Mouse (Mus musculus) liver, postnatal 0 days (tissue): ENCODE data around the gene Pth2.

Experiments
- CTCF ChIP-seq: sonication (generic); IDR thresholded peaks from 2 replicates; pipeline ENCODE4 v1.5.1; 2016; ENCODE audit warnings: antibody characterized with exemption, low read depth
- EP300 ChIP-seq: IDR thresholded peaks from 2 replicates; pipeline ENCODE4 v1.6.1; 2016; ENCODE audit warnings: antibody characterized with exemption, low read depth, mild to moderate bottlenecking

- TF ChIP-seq EP300, result no peak
- TF ChIP-seq CTCF, result no peak
Measured at GRCm38 (mm10) chr7:45138403-45138802, 42.4 kb upstream of the Pth2 start.
